Mouse (Mus musculus) lung, postnatal 10 days (tissue): ENCODE measurements around the gene Dph1.
"Not testable (repeated sequence)": the region's sequence is repeated elsewhere in the genome, so short reads cannot be mapped to it uniquely, and the experiment has no call there.

ENCODE experiments used
- DNase-seq: peaks from one replicate; pipeline ENCODE4 v3.0.0; 2021

Dph1 gene

DNA sequence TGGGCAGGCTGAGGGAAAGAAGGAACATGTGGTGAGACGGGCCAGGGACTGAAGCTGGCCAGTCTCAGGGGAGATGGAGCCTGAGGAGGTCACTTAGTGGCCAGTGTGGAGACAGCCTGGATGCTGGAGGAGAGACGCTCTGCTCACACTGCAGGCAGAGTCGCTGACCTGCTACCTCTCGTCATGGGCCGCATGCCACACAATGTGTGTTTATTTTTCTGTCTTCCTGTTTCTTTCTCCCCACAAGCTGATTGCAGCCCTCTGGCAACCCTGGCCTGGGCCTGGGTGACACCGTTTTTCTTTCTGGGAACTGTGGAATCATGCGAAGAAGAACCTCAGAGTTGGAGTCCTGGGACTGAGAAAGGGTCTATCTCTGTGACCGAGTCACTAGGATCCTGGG is 10.7 kb upstream of the Dph1 start:
- no peak for DNase-seq

DNA sequence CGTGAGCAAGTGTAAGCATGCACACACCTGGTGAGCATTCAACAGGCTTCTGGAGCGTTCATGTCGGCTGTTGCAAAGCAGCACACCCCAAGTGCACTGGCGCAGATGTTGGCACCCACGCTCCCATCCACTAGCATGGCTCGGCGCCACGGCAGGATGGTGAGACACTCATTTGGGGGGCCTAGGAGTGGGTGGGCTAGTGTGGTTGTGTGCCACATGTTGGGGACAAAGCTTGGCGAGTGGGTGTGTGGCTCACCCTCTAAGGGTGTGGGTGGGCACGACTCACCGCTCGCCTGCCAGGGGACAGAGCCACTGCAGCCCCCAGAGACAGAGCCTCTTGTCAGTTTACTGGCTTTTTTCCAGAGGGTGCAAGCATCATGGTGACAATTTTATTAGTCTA is 9.9 kb upstream of the Dph1 start:
- DNase-seq, result no peak

DNA sequence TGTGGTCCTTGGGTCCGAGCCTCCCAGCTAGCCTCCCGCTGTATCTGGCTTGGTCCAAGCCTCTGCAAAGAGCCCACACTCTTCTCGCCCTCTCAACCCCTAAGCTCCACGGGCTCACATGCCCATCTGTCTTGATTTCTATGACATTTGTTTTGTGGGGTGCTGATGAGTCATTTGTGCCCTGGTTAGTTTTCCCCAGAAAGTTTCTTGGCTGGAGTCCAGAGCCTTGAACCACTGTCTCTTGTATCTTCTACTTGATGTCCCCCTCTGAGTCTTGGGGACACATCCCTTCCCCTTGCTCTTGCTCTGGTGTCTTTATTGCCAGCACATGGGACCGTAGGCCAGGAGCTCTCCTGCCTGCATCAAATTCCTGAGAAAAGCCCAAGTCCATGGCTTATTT is 8.9 kb upstream of the Dph1 start:
- no peak for DNase-seq

- DNase-seq, result no peak
Measured at GRCm38 (mm10) chr11:75198792-75199191, 7.8 kb upstream of the Dph1 start.

- no peak for DNase-seq
Measured at GRCm38 (mm10) chr11:75197956-75198355, 6.9 kb upstream of the Dph1 start.

GRCm38 (mm10) chr11:75196131-75196530 is 5.1 kb upstream of the Dph1 start:
- DNase-seq, result no peak

GRCm38 (mm10) chr11:75194850-75195461 is 3.9 kb upstream of the Dph1 start:
- DNase-seq, result peak; percentile 54

DNA sequence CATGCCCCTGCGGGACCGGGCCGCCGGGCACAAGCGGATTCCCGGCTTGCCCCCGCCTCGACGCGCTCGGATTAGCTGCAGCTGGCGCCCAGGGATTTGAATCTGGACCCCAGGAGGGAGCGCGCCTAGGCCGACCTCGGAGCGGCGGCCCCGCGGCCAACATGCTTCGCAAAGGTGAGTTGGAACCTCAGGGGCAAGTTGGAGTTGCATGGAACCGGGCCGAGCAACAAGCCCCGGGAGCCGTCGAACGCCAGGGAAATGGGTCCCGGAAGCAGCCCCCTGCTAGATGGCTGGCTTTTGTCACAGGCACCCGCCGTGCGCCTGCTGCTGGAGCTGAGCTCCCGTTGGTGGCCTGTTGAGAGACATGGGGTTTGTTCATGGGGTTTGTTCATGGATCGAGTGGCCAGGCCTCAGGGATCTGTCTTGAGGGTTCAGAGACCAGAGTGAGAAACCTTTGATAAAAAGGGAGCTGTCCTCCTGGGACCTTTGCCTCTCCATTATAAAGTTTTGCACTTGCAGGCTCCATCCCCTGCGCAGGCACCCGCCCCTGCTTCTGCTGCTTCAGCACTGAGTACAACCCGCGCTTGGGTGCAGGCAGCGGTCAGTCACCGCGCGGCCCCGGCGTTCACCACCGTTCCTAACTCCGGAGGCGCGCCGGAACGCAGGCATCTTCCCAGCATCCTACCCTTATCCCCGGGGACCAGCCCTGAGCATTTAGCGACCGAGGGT is 3.2 kb upstream of the Dph1 start:
- no peak for DNase-seq

- peak; percentile 81 for DNase-seq
Measured at GRCm38 (mm10) chr11:75193256-75194071, 2.4 kb upstream of the Dph1 start, which contains the start of gene Rtn4rl1. TSS of gene Rtn4rl1 (plus strand) at chr11:75193783.

- peak; percentile 93 for DNase-seq
Measured at GRCm38 (mm10) chr11:75192336-75193214, 1.5 kb upstream of the Dph1 start.

DNA sequence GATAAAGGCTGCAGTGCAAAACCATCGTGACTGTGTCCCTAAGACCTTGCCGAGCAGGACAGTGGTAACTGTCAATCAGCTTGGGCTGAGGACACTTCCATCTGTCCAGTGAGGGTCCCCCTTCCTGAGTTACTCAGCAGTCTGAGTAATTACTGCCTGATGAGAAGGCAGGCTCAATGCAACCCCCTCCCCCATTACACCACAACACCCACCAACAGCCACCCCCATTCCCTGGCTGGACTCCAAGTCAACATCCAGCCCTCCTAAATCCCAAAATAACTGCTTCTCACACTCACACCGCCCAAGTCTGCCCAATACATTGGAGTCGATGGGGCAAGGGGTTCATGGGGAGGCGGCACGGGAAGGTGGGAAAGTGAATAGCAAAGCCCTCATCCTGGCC is 800 bp upstream of the Dph1 start:
- no peak for DNase-seq

DNA sequence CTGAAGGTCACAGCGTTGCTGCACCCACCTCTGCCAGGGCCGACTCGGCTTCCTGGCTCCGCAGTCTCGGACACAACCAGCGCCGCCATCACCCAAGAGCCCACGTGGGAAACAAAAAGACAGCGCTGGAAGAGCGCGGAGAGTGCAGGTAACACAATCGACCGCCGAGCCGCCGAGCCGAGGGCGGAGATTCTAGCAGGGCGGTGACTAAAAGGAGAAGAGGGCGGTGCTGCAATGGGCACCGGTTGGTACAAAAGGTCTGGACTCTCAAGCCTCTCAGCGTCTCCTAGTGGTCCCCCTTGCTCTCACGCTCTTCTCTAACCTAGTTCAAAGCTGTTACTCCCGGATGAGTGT is 693 bp downstream of the Dph1 start:
- DNase-seq, result peak; percentile 92

DNA sequence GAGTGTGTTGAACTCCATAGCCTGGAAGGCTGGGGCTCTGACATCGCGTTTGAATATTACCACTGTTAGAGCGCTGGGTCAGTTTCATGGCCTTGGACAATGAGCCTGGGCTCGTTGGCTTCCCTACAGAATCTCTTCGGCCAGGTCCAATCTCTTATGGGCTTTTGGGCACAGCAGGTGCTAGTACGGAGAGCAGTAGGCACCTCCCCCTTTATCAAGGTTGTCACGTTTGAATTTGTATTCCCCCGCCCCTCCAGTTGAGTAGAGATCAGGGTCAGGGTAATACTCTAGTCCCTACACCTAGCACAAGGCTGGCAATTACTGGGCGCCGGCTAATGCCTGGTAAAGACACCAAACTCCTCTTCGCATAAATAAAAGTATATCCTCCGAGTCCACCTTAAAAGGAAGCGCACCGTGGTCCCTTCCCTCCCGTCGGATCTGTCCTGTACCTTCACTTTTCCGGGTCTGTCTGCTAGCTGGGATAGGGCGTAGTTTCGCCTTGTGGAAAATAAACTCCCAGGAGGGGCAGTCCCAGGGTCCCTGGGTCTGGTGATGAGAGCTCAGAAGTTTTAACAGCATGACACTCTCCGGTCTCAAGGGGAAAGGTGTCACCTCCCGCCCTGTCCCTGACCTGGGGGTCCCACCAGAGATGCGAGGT is 1.2 kb downstream of the Dph1 start:
- no peak for DNase-seq

DNA sequence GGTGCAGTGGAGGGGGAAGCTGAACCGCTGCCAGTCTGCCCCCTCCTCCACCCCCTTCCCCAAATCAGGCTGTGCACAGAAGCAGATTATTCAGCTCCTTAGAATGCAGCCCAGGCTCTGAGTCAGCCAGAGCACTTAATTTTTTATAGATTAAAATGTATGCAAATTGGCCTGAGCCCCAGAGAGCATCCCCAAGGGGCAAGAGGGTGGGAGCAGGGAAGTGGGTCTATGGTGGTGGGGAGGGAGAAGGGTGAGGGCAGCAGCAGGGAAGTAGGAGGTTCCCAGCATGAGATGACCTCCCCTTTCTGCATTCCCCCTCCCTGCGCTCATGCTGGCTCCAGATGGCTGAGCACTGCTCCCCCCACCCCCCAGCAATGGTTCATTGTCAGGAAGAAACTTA is 6.1 kb downstream of the Dph1 start:
- no peak for DNase-seq

DNA sequence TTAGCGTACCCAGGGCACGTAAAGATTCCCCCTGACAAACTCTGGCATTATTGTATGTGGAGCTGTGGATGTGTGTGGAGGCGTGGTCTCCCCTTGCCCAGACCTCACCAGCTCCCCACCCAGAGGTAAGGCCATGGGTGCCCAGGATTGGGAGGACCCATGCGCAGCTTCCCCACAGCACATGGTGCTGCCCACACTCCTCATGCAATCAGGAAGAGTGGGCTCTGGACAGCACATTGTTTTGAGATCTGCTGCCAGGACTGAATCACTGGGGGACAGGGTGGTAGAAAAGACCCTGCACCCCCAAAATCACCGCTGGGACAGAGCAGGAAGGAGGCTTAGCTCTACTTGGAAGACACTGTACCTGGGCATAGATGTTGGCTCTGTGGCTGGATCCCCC is 6.5 kb downstream of the Dph1 start:
- no peak for DNase-seq

- DNase-seq, result no peak
Measured at GRCm38 (mm10) chr11:75183917-75184570, 7.0 kb downstream of the Dph1 start.

DNA sequence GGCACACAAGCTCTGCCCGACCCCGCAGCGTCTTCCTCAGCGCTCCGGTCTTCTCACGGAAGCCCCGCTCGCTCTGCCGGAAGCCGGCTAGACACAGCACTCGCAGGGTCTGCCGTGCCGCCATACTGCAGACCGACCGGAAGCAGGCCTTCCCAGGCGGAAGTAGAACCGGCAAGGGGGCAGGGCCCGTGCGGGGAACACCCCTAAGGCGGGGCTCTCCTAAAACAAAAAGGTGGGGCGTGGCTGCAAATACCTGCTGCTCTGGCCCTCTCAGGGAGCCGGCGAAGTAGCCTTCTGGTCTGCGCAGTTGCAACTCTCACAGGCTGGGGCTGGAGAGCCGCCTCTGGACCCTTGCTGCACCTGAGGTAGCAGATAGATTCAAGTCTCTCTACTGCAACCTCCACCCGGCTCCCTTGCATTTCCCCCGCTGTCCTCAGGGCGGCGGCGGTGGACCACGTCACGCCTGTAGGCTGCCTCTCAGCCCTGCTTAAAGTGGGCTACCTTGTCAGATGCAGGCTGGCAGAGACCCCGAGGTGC is 12.3 kb downstream of the Dph1 start, which contains the start of gene Ovca2:
Gene Ovca2 (minus strand): TSS at position 164 of the 537 bp plus-strand sequence.
- peak; percentile 96 for DNase-seq

DNA sequence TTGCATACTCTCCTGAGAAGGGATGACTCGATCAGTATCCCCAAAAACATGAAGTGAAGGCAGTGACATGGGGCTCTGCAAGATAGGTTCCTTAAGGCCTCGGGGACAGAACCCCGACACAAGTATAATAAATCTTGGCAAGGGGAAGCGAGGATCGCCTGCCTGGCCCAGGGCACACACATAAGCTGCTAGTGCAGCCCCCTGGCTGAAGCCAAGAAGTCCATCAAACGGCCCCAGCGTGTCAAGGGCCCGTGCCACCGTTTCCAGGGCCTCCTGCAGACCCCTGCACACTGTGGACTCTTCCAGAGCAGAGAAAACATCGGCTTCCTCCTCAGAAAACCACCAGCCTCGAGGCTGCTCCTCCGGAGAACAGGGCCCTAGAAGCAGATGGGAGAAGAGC is 13.0 kb downstream of the Dph1 start:
- DNase-seq, result no peak

DNA sequence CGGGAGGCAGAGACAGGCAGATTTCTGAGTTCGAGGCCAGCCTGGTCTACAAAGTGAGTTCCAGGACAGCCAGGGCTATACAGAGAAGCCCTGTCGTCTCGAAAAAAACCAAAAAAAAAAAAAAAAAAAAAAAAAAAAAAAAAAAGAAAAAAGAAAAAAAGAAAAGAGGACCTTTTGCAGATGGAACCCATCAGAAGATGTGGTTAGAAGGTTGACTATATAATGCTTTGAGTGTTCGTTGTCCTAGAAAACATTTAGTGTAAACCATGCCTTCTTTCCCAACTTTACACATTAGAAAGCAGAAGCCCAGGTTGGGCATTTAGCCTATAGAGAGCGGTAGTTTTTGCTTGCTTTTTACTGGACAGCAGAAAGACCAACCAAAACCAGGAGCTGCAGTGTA is 16.5 kb downstream of the Dph1 start:
- DNase-seq, result not testable (repeated sequence)

DNA sequence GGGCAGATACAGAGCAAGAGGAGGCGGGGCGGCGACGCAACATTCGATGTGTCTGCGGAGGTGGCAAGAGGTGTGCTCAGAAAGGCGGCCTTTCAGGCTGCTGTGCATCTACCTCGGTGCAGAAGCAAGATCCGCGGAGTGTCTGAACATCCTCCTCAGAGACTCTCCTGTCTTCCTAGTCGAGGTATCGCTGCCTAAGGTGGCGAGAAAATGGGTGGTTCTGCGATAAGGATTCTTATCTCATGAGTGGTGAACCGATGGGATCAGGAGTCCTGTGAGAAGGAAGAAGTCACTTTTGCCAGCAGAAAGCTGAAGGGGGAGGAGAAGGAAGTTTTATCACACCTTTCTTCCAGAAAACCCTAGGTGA is 17.3 kb downstream of the Dph1 start:
- DNase-seq, result no peak

DNA sequence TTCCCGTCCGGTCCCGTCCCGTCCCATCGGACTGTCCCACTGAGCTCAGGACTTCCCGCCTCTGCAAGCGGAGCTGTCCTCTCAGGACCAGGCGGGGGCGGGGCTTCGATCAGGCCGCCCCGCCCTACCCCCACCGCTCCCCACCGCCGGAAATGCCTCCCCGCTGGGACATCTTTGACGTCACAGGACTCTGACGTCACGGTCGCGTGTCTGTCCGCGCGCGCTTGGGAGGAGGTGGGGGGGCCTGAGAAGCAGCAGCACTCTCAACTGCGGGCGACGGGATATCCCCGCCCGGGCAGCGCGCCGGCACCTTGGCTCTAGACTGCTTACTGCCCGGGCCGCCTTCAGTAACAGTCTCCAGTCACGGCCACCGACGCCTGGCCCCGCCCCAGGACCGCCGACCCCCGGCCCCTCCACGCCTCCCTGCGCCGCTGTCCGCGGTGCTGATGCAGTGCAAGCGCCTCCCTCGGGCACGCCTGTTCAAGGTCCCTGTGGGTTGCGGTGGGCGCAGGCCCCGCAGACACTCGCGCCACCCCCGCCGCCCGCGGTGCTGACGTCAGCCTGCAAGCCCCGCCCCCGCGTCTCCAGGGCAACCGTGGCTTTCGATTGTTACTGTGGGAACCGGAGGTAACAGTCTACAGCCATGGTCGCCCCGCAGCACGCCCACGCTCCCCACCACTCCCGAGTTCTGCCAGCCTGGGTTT is 17.8 kb downstream of the Dph1 start:
- DNase-seq, result peak; percentile 91
